Mouse (Mus musculus) adrenal gland, adult 8-10 months (tissue): ENCODE results near the gene Olfr338. TPM values are rescaled to one million over a fixed set of nuclear protein-coding genes. Genes with fewer than 3 reads are reported as not detected.
"Not testable (repeated sequence)": the region's sequence is repeated elsewhere in the genome, so short reads cannot be mapped to it uniquely, and the experiment has no call there.

Source experiments
- DNase-seq: peaks from one replicate; pipeline ENCODE4 v3.0.0; 2022
- total RNA-seq, 4 experiments: library from RNA; stranded (reverse); gene quantifications; 2 replicates each; pipeline ENCODE4 v1.2.4; 2022

The Olfr338 gene
- total RNA-seq: under 1 TPM in 1 of 4 experiments, not detected in 3; 0.06 TPM

DNA sequence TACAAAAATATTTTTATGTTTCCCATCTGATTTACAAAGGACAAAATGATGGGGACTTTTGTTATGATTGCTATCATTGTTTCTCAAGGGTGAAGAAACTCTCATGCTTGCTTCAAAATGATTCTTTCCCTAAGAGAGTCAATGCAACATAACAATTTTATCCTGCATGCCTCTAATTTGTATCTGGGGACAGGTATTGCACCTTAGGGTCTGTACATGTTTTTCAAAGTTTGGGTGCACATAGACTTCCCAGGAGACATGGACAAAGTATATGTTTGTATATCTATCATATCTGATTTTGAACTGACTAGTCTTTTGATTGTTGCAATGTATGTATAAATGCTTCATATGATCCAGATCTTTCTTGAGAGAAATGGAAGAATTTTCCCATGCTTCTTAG, at the start of gene Olfr338:
Olfr338 (plus strand) TSS at position 301 of the 400 bp plus-strand sequence.
- DNase-seq: no peak

GRCm38 (mm10) chr2:36415174-36415573, 41.9 kb downstream of the Olfr338 start:
- not testable (repeated sequence) for DNase-seq

DNA sequence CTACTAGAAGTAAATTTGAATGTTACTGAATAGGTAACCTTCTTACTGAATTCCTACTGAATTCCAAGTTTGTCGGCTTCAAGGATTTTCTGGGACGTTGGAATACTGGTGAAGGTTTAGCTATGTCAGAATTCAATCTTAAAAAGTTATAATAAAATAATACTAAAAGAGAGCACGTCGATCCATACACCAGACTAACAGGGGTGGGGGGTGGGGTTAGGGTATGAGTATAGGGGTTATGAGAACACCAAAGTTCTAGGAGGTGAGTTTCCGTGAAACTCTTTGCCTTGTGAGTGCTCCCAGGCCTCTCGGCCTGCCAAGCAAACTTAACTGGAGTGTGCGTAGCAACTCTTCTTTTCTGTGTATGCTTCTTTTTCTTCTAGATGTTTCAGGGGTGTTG, 42.3 kb downstream of the Olfr338 start:
- DNase-seq: not testable (repeated sequence)

DNA sequence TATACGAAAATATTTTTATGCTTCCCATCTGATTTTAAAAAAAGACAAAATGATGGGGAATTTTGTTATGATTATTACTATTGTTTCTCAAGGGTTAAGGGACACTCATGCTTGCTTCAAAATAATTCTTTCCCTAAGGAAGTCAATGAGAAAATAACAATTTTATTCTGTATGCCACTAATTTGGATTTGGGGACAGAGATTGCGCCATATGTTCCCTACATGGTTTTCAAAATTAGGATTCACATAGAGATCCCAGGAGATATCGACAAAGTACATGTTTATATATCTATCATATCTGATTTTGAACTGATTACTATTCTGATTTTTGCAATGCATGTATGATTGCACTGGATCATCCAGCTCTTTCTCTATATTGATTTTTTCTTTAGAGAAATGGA, 45.3 kb downstream of the Olfr338 start, which contains the start of gene Olfr339:
Olfr339 (plus strand) TSS at position 301 of the 400 bp plus-strand sequence.
- no peak for DNase-seq

Other genes with a start within 250 kb of the Olfr338 start
- gene Mrrf, start 237.1 kb upstream of the Olfr338 start, total RNA-seq: 10 to 100 TPM; 22.1 to 29.7 (median 26.0) TPM
- 10 to 100 TPM; 26.7 to 32.6 (median 29.8) TPM for gene Rbm18, start 236.7 kb upstream of the Olfr338 start, total RNA-seq
- 10 to 100 TPM; 13.6 to 28.0 (median 17.8) TPM for gene Ptgs1, start 143.1 kb upstream of the Olfr338 start, total RNA-seq
- not detected for gene Olfr339, start 45.4 kb downstream of the Olfr338 start, total RNA-seq
- not detected for gene Olfr340, start 79.1 kb downstream of the Olfr338 start, total RNA-seq
- gene Olfr341, start 108.9 kb downstream of the Olfr338 start, total RNA-seq: not detected
- gene Olfr342, start 151.5 kb downstream of the Olfr338 start, total RNA-seq: not detected
- under 1 TPM in 1 of 4 experiments, not detected in 3; 0.03 TPM for gene Olfr344, start 193.1 kb downstream of the Olfr338 start, total RNA-seq